Mouse (Mus musculus) frontal cortex, postnatal 14 days (tissue): ENCODE measurements around the gene Eif5a2.
A peak's percentile ranks its signal among the peaks of the same experiment; 100 is the strongest.
"Not testable (repeated sequence)": the region's sequence is repeated elsewhere in the genome, so short reads cannot be mapped to it uniquely, and the experiment has no call there.

Source experiments
- DNase-seq, 2 experiments: peaks; one replicate each; pipeline ENCODE4 v3.0.0; 2022; ENCODE audit warnings: low spot score in 2 of 2

Gene Eif5a2

GRCm38 (mm10) chr3:28780994-28781393 lies at the start of gene Eif5a2:
Gene Eif5a2, plus strand, starts transcription at chr3:28781276.
- peak; percentile 88 to 89 for DNase-seq

- no peak for DNase-seq
These were observed 46.4 kb upstream of the Eif5a2 start for GRCm38 (mm10) chr3:28734712-28735111.

- DNase-seq, result no peak
These were observed 44.1 kb upstream of the Eif5a2 start for GRCm38 (mm10) chr3:28736981-28737380.

- DNase-seq, result no peak
These were observed 40.7 kb upstream of the Eif5a2 start for GRCm38 (mm10) chr3:28740353-28740752.

GRCm38 (mm10) chr3:28743251-28743650 lies 37.8 kb upstream of the Eif5a2 start:
- no peak for DNase-seq

GRCm38 (mm10) chr3:28745835-28746483 lies 35.1 kb upstream of the Eif5a2 start:
- DNase-seq, result peak; percentile 54 to 68

- DNase-seq, result no peak
These were observed 32.9 kb upstream of the Eif5a2 start for GRCm38 (mm10) chr3:28748151-28748550.

- DNase-seq, result no peak
These were observed 32.1 kb upstream of the Eif5a2 start for GRCm38 (mm10) chr3:28748956-28749355.

GRCm38 (mm10) chr3:28755477-28755876 lies 25.6 kb upstream of the Eif5a2 start:
- DNase-seq, result no peak

- DNase-seq, result no peak
These were observed 19.8 kb upstream of the Eif5a2 start for GRCm38 (mm10) chr3:28761225-28761789.

- no peak for DNase-seq
These were observed 14.1 kb upstream of the Eif5a2 start for GRCm38 (mm10) chr3:28766935-28767334.

GRCm38 (mm10) chr3:28768222-28768621 lies 12.9 kb upstream of the Eif5a2 start:
- no peak for DNase-seq

GRCm38 (mm10) chr3:28772919-28773318 lies 8.2 kb upstream of the Eif5a2 start:
- not testable (repeated sequence) for DNase-seq

- DNase-seq, result no peak
These were observed 5.7 kb upstream of the Eif5a2 start for GRCm38 (mm10) chr3:28775361-28775760.

GRCm38 (mm10) chr3:28775958-28776357 lies 5.1 kb upstream of the Eif5a2 start:
- no peak for DNase-seq

GRCm38 (mm10) chr3:28776491-28776890 lies 4.6 kb upstream of the Eif5a2 start:
- DNase-seq, result no peak

- no peak for DNase-seq
These were observed 565 bp upstream of the Eif5a2 start for GRCm38 (mm10) chr3:28780511-28780910.

- no peak for DNase-seq
These were observed 346 bp downstream of the Eif5a2 start for GRCm38 (mm10) chr3:28781422-28781821.

- no peak for DNase-seq
These were observed 772 bp downstream of the Eif5a2 start for GRCm38 (mm10) chr3:28781848-28782247.

GRCm38 (mm10) chr3:28784176-28784575 lies 3.1 kb downstream of the Eif5a2 start:
- no peak for DNase-seq

- DNase-seq, result no peak
These were observed 13.8 kb downstream of the Eif5a2 start for GRCm38 (mm10) chr3:28794835-28795234.

GRCm38 (mm10) chr3:28805301-28806097 lies 24.4 kb downstream of the Eif5a2 start, which contains the start of gene Rpl22l1:
Gene Rpl22l1, plus strand, starts transcription at chr3:28805436.
- DNase-seq, result peak; percentile 96 to 99
